Mouse (Mus musculus): ENCODE measurements around the gene Taf12. TPM values are rescaled to one million over a fixed set of nuclear protein-coding genes. Genes with fewer than 3 reads are reported as not detected.
A peak's percentile ranks its signal among the peaks of the same experiment; 100 is the strongest.

The Taf12 gene
- total RNA-seq (2021): 10 to 100 TPM; 29.8 to 34.6 TPM
- polyA plus RNA-seq (2012; rRNA removed): 16.1 and 25.1 TPM in 2 replicates
- long read RNA-seq, transcript Taf12-201 (6 exons, 3,787 nt): minor isoform, 14 of 47 reads
- long read RNA-seq, transcript Taf12-202 (7 exons, 777 nt): major isoform, 27 of 47 reads
- long read RNA-seq, partial matches to known transcripts: 1 of 47 reads
- long read RNA-seq, other reads (novel, unspliced or antisense): 5 of 47 reads

- H3K27ac ChIP-seq: peak within 1 kb of the TSS; percentile 93
- H3K79me2 ChIP-seq (replicated peaks; ENCODE audit: control insufficient read depth, insufficient read depth, low read length): no peaks in the 10 kb centered on the region
- TF ChIP-seq EP300 (IDR thresholded peaks at IDR 0.05; ENCODE audit: insufficient read depth, low read depth, low read length) (peak; percentile 81), CTCF (IDR thresholded peaks at IDR 0.05) (no peak), POLR2A (IDR thresholded peaks at IDR 0.05; ENCODE audit: insufficient read depth, low read depth, low read length) (peak; percentile 99)
- H3K4me1 ChIP-seq (ENCODE audit: control insufficient read depth, insufficient read depth, low read length): no peaks in the 10 kb centered on the region
- intact Hi-C loops (cut with DNase I): loop anchor here (1.0 to 5.0 kb wide), 3 partner anchors 34 to 148 kb away; partner anchors contain the start of genes Phactr4 and Ythdf2
- DNase-seq: peak; percentile 94 to 96
- H3K27me3 ChIP-seq (ENCODE audit: control insufficient read depth, insufficient read depth, low read length): no peaks in the 10 kb centered on the region
- peak within 1 kb of the TSS; percentile 78 for H3K9ac ChIP-seq (ENCODE audit: low read depth, low read length)
- peak within 1 kb of the TSS; percentile 75 for H3K4me3 ChIP-seq
- under 1% methylated on average over 48 of the region's 48 CpGs for WGBS
- H3K36me3 ChIP-seq (ENCODE audit: control insufficient read depth, insufficient read depth, low read length): no peaks in the 10 kb centered on the region
These were observed at the start of gene Taf12 for GRCm38 (mm10) chr4:132274156-132274862. Taf12 (plus strand) TSS chr4:132274375.

- no peaks in the 10 kb centered on the region for H3K79me2 ChIP-seq (replicated peaks; ENCODE audit: control insufficient read depth, insufficient read depth, low read length)
- intact Hi-C loops (cut with DNase I): no loop called here
- H3K4me1 ChIP-seq (ENCODE audit: control insufficient read depth, insufficient read depth, low read length): no peaks in the 10 kb centered on the region
- H3K36me3 ChIP-seq (ENCODE audit: control insufficient read depth, insufficient read depth, low read length): no peaks in the 10 kb centered on the region
- H3K27me3 ChIP-seq (ENCODE audit: control insufficient read depth, insufficient read depth, low read length): no peaks in the 10 kb centered on the region
- TF ChIP-seq CTCF (IDR thresholded peaks at IDR 0.05) (no peak), EP300 (IDR thresholded peaks at IDR 0.05; ENCODE audit: insufficient read depth, low read depth, low read length) (no peak), POLR2A (IDR thresholded peaks at IDR 0.05; ENCODE audit: insufficient read depth, low read depth, low read length) (no peak)
- H3K27ac ChIP-seq: no peak overlapping the region
- 90% methylated on average over 5 of the region's 5 CpGs for WGBS
- no peak overlapping the region for H3K4me3 ChIP-seq
- H3K9ac ChIP-seq (ENCODE audit: low read depth, low read length): no peak overlapping the region
- no peak for DNase-seq
These were observed 43.8 kb upstream of the Taf12 start for GRCm38 (mm10) chr4:132230422-132230821.

DNA sequence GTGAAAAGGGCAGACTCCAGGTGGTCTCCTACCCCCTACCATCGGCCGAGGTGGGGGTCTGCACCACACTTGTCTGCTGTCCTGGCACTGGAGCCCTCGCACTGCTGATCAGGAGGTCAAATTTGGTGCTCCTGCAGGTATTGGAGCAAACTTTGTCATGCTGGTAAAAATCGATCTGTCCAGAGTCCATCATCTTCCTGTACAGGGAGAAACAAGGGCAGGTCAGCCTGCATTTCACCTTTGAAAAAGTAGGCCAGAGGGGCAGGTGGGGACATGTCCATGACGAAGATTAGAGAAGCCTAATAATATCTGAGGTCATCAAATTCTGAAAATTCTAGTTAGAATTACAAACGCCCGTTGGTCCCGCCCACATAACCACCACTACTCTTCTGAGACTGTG is 39.5 kb upstream of the Taf12 start:
- H3K27ac ChIP-seq: no peak overlapping the region
- no peak overlapping the region for H3K4me3 ChIP-seq
- 92% methylated on average over 8 of the region's 8 CpGs for WGBS
- H3K36me3 ChIP-seq (ENCODE audit: control insufficient read depth, insufficient read depth, low read length): no peaks in the 10 kb centered on the region
- TF ChIP-seq POLR2A (IDR thresholded peaks at IDR 0.05; ENCODE audit: insufficient read depth, low read depth, low read length): no peak
- TF ChIP-seq EP300 (IDR thresholded peaks at IDR 0.05; ENCODE audit: insufficient read depth, low read depth, low read length): no peak
- TF ChIP-seq CTCF (IDR thresholded peaks at IDR 0.05): no peak
- H3K79me2 ChIP-seq (replicated peaks; ENCODE audit: control insufficient read depth, insufficient read depth, low read length): no peaks in the 10 kb centered on the region
- H3K9ac ChIP-seq (ENCODE audit: low read depth, low read length): no peak overlapping the region
- DNase-seq: no peak
- intact Hi-C loops (cut with DNase I): no loop called here
- no peaks in the 10 kb centered on the region for H3K27me3 ChIP-seq (ENCODE audit: control insufficient read depth, insufficient read depth, low read length)
- H3K4me1 ChIP-seq (ENCODE audit: control insufficient read depth, insufficient read depth, low read length): no peaks in the 10 kb centered on the region

DNA sequence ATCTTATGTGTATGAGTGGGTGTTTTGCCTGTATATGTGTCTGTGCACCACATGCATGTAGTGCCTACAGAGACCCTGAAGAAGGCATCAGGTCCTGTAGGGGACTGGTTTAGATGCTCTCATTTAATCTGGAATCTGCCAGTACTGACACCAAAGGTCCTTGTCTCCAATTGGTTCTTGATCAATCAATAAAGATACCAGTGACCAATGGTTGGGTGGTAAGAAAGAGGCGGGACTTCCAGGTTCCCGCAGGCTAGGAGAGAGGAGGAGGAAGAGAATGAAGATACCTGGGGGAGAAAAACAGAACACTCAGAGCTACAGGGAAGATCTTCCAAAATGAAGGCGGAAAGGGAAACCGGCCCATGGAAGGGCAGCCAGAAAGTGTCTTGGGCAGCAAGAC is 35.8 kb upstream of the Taf12 start:
- no peak overlapping the region for H3K4me3 ChIP-seq
- no peaks in the 10 kb centered on the region for H3K27me3 ChIP-seq (ENCODE audit: control insufficient read depth, insufficient read depth, low read length)
- no peaks in the 10 kb centered on the region for H3K36me3 ChIP-seq (ENCODE audit: control insufficient read depth, insufficient read depth, low read length)
- H3K27ac ChIP-seq: no peak overlapping the region
- DNase-seq: no peak
- intact Hi-C loops (cut with DNase I): no loop called here
- 88% methylated on average over 4 of the region's 4 CpGs for WGBS
- no peaks in the 10 kb centered on the region for H3K4me1 ChIP-seq (ENCODE audit: control insufficient read depth, insufficient read depth, low read length)
- no peaks in the 10 kb centered on the region for H3K79me2 ChIP-seq (replicated peaks; ENCODE audit: control insufficient read depth, insufficient read depth, low read length)
- H3K9ac ChIP-seq (ENCODE audit: low read depth, low read length): no peak overlapping the region
- no peak for TF ChIP-seq POLR2A (IDR thresholded peaks at IDR 0.05; ENCODE audit: insufficient read depth, low read depth, low read length)
- TF ChIP-seq EP300 (IDR thresholded peaks at IDR 0.05; ENCODE audit: insufficient read depth, low read depth, low read length): no peak
- no peak for TF ChIP-seq CTCF (IDR thresholded peaks at IDR 0.05)

GRCm38 (mm10) chr4:132240367-132240766 is 33.8 kb upstream of the Taf12 start:
- no peaks in the 10 kb centered on the region for H3K79me2 ChIP-seq (replicated peaks; ENCODE audit: control insufficient read depth, insufficient read depth, low read length)
- WGBS: 67% methylated on average over 3 of the region's 3 CpGs
- no peak overlapping the region for H3K4me3 ChIP-seq
- no peaks in the 10 kb centered on the region for H3K4me1 ChIP-seq (ENCODE audit: control insufficient read depth, insufficient read depth, low read length)
- H3K9ac ChIP-seq (ENCODE audit: low read depth, low read length): no peak overlapping the region
- TF ChIP-seq EP300 (IDR thresholded peaks at IDR 0.05; ENCODE audit: insufficient read depth, low read depth, low read length) (no peak), CTCF (IDR thresholded peaks at IDR 0.05) (no peak), POLR2A (IDR thresholded peaks at IDR 0.05; ENCODE audit: insufficient read depth, low read depth, low read length) (no peak)
- H3K27ac ChIP-seq: no peak overlapping the region
- intact Hi-C loops (cut with DNase I): no loop called here
- H3K27me3 ChIP-seq (ENCODE audit: control insufficient read depth, insufficient read depth, low read length): no peaks in the 10 kb centered on the region
- H3K36me3 ChIP-seq (ENCODE audit: control insufficient read depth, insufficient read depth, low read length): no peaks in the 10 kb centered on the region
- DNase-seq: no peak

DNA sequence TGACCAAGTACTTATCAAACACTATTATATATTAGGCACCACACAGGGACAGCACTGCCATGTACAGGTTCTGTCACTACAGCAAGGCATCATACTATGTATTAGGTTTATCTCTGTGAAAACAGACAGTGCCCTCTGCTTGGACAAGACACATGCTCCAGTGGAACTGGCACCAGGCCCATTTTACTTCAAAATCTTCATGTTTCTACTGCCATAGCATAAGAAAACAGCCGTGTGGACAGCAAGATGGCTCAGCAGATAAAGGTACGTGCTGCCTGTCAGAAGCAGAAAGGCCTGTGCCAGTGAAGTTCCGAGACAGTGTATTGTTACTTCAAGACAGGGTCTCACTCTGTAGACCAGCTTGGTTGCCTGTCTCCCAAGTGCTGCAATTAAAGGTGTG is 33.0 kb upstream of the Taf12 start:
- Histone ChIP-seq H3K36me3 (ENCODE audit: control insufficient read depth, insufficient read depth, low read length) (no peaks in the 10 kb centered on the region), H3K79me2 (replicated peaks; ENCODE audit: control insufficient read depth, insufficient read depth, low read length) (no peaks in the 10 kb centered on the region), H3K9ac (ENCODE audit: low read depth, low read length) (no peak overlapping the region), H3K27ac (no peak overlapping the region), H3K4me3 (no peak overlapping the region), H3K27me3 (ENCODE audit: control insufficient read depth, insufficient read depth, low read length) (no peaks in the 10 kb centered on the region), H3K4me1 (ENCODE audit: control insufficient read depth, insufficient read depth, low read length) (no peaks in the 10 kb centered on the region)
- WGBS: 63% methylated on average over 3 of the region's 3 CpGs
- intact Hi-C loops (cut with DNase I): no loop called here
- no peak for DNase-seq
- no peak for TF ChIP-seq POLR2A (IDR thresholded peaks at IDR 0.05; ENCODE audit: insufficient read depth, low read depth, low read length)
- no peak for TF ChIP-seq CTCF (IDR thresholded peaks at IDR 0.05)
- no peak for TF ChIP-seq EP300 (IDR thresholded peaks at IDR 0.05; ENCODE audit: insufficient read depth, low read depth, low read length)
